Mouse (Mus musculus) urinary bladder, adult 2 months (tissue): ENCODE results near the gene Pla2g10. TPM values are rescaled to one million over a fixed set of nuclear protein-coding genes. Genes with fewer than 3 reads are reported as not detected.
"Not testable (repeated sequence)": the region's sequence is repeated elsewhere in the genome, so short reads cannot be mapped to it uniquely, and the experiment has no call there.

ENCODE experiments used
- DNase-seq: peaks from one replicate; pipeline ENCODE4 v3.0.0; 2022; ENCODE audit warnings: low spot score
- polyA plus RNA-seq: library from polyadenylated mRNA; depleted of rRNA; stranded (reverse); fragments of >200 nt; gene quantifications from 2 replicates; pipeline ENCODE4 v1.2.3, GENCODE M21; 2012

Pla2g10 gene
- polyA plus RNA-seq, 1 experiment = not detected

- DNase-seq = no peak
These were observed 1.4 kb downstream of the Pla2g10 start for GRCm38 (mm10) chr16:13729428-13729827.

- DNase-seq = no peak
These were observed 2.9 kb downstream of the Pla2g10 start for GRCm38 (mm10) chr16:13727811-13728335.

GRCm38 (mm10) chr16:13722937-13723336, 7.8 kb downstream of the Pla2g10 start:
- no peak for DNase-seq

- DNase-seq = no peak
These were observed 13.8 kb downstream of the Pla2g10 start for GRCm38 (mm10) chr16:13716821-13717553.

- no peak for DNase-seq
These were observed 15.9 kb downstream of the Pla2g10 start for GRCm38 (mm10) chr16:13714910-13715309.

GRCm38 (mm10) chr16:13704676-13705075, 26.1 kb downstream of the Pla2g10 start:
- no peak for DNase-seq

GRCm38 (mm10) chr16:13702184-13702583, 28.6 kb downstream of the Pla2g10 start:
- no peak for DNase-seq

- DNase-seq = no peak
These were observed 31.8 kb downstream of the Pla2g10 start for GRCm38 (mm10) chr16:13698998-13699397.

- DNase-seq = no peak
These were observed 52.0 kb downstream of the Pla2g10 start for GRCm38 (mm10) chr16:13678601-13679319.

- DNase-seq = no peak
These were observed 56.3 kb downstream of the Pla2g10 start for GRCm38 (mm10) chr16:13674511-13674910.

- no peak for DNase-seq
These were observed 57.7 kb downstream of the Pla2g10 start for GRCm38 (mm10) chr16:13673114-13673513.

GRCm38 (mm10) chr16:13672386-13672898, 58.3 kb downstream of the Pla2g10 start:
- DNase-seq = peak; percentile 34

- DNase-seq = peak; percentile 73
These were observed 58.9 kb downstream of the Pla2g10 start, which contains the start of the genes Bfar and 3110001I22Rik for GRCm38 (mm10) chr16:13671685-13672385. Gene Bfar (plus strand): TSS chr16:13671858. Gene 3110001I22Rik (plus strand): TSS chr16:13671929.

GRCm38 (mm10) chr16:13670896-13671295, 59.9 kb downstream of the Pla2g10 start:
- not testable (repeated sequence) for DNase-seq

GRCm38 (mm10) chr16:13669282-13669681, 61.5 kb downstream of the Pla2g10 start:
- DNase-seq = no peak

GRCm38 (mm10) chr16:13668402-13669108, 62.2 kb downstream of the Pla2g10 start:
- DNase-seq = no peak

- DNase-seq = peak; percentile 87
These were observed 62.9 kb downstream of the Pla2g10 start, which contains the start of gene Parn for GRCm38 (mm10) chr16:13667878-13668343. Gene Parn (minus strand): TSS chr16:13668170.
